Mouse (Mus musculus): Measurements from ENCODE around the gene C1galt1. TPM values are rescaled to one million over a fixed set of nuclear protein-coding genes. Genes with fewer than 3 reads are reported as not detected.
A peak's percentile ranks its signal among the peaks of the same experiment; 100 is the strongest.

Gene C1galt1
- polyA plus RNA-seq, 1 experiment, result 11.5 TPM

DNA sequence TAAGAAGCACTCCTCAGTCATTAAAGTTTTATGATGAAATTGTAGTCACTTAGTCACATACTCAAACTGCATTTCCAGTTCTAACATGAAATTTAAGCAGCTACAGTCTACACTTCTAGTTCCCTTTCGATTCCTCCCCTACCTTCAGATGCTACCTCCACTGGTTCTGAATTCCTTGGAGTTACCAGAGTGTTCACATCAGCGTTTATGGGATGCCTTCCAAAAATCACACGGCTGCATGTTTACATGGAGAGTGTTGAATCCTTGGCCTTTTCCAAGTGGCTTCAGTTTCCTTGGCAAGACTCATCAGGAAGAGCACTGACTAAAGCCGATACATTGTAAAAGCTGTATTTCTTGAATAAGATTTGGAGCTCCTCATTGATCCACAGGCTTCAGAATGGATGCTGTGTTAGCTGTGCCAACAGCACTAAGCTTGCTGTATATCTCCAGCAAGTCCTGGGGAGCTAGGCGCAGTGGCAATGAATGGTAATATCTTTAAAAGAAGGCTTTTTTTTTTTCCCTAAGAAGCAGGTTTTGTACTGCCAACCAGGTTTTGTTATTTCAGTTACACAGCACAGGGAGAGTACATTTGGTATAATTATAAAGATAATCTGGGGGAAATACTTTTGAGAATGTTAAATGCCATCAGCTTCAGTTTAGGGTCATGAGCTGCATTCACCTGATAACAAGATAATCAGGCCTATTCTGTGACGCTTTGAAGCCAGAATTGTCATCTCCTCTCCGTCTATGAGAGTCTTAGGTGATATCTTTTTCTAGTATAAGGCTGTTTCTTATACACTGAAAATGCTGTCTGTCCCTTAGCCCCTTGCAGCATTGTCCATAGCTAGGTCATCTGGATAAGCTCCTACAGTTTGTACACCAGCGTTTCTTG lies 13.0 kb downstream of the C1galt1 start:
- DNase-seq (ENCODE audit: extremely low spot score in 1 of 2, low spot score in 1 of 2), result no peak

DNA sequence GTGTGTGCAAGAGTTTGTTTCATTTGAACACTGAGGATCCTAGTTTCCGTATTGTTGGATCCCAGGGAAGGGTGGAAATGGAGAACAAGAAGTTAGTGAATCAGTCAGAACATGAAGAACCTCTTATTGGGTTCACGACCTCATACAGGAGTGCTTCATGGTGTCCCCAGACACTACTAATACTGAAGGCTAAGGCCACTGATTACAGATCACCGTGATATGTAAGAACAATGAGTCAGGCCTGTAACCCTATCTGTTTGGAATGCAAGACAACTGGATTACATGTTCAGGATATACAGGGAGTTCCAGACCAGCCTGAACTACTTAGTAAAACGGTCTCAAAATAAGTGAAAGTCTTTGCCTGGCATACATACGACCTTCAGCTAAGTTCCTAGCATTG lies 13.9 kb downstream of the C1galt1 start:
- DNase-seq (ENCODE audit: extremely low spot score in 1 of 2, low spot score in 1 of 2), result no peak

DNA sequence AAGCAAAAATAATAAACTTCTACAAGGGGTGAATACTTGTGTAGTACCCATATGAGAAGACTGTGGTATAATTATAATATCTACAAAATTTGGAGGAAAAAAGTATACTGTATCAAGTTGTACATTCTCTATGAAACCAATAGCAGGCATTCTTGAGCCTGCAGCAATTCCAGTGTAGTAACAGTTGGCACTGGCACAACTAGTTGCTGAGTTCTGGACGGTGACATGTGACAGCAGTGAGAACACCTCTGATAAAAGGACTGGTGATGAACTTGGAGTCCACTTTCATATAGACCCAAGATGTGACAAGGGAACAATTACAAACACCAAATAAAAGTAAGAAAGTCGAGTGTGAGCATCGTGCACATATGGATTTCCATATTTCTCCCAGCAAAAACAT lies 14.5 kb downstream of the C1galt1 start:
- no peak for DNase-seq (ENCODE audit: extremely low spot score in 1 of 2, low spot score in 1 of 2)

DNA sequence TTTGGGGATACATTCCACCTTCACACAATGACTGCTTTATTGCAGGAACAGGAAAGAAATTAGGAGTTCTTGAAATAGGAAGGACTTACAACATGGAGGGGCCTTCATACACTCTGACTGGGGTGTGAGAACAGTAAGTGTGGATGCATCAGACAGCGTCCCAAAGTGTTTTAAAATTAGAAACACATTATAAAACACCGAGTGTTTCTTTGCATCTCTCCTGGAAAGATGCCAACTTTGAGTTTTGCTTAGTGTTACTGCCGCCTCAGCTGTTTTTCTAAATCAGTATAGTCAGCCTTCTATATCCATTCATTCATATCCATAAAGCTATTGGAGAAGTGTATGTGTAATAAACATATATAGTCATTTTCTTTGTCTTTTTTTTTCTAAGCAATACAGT lies 16.4 kb downstream of the C1galt1 start:
- DNase-seq (ENCODE audit: extremely low spot score in 1 of 2, low spot score in 1 of 2), result peak in 1 of 2 experiments; percentile 59

DNA sequence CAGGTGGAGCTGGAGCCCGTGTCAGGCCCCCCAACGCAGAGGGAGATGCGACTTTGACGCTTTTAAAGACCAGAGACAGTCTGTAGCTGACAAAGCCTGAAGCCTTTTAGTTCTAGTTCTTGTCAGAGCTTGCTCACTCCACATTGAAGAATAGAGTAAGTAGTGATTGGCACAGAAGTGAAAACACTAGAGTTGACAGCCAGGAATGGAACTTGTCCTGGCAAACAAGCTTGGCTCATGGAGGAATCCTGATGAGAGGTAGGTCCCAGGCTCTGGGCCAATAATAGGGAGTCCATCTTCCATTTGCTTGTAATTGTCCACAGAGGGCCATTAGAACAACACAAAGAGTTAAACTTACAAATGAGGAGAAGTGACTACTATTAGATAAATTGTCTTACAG lies 18.7 kb downstream of the C1galt1 start:
- DNase-seq (ENCODE audit: extremely low spot score in 1 of 2, low spot score in 1 of 2), result no peak

DNA sequence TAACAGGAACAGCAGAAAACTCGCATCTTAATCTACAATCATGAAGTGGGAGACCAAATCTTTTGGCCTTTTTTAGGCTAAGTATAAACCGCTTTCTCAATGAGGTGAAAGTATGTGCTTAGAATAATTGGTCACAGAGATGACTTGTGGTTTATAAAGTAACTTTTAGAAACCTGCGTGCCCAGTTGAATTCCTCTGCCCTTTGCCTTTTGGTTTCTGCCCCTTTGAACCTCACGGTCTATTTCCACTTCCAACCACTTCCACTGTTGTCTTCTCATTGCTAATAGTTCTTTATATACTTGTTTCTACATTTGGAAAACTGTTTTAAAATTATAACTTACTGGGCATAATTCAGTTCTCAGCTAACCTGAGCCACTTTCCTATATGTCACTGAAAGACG lies 32.2 kb downstream of the C1galt1 start:
- no peak for DNase-seq (ENCODE audit: extremely low spot score in 1 of 2, low spot score in 1 of 2)

DNA sequence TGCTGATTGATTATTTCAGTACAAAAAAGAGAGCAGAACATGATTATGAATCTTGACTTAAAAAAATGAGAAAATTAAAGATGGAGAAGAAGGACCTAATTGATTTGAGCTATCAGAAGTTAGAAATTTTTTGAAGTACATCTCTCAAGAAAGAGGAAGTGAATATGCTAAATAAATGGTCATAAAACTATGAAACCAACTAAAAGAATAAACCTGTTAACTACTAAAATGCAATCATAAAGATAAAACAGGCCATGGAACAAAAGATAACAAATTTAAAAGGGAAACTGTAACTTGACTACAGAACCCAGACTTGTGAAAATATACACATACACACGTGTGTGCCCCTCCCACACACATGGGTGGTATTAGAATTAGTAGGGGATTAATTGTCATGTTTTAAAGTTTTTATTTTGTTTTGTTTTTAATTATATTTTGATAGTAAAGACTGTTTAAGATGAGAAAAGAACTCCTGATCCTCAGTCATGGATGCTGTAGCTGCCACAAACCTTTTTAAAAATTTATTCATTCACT lies 37.0 kb downstream of the C1galt1 start:
- DNase-seq (ENCODE audit: extremely low spot score in 1 of 2, low spot score in 1 of 2), result no peak

DNA sequence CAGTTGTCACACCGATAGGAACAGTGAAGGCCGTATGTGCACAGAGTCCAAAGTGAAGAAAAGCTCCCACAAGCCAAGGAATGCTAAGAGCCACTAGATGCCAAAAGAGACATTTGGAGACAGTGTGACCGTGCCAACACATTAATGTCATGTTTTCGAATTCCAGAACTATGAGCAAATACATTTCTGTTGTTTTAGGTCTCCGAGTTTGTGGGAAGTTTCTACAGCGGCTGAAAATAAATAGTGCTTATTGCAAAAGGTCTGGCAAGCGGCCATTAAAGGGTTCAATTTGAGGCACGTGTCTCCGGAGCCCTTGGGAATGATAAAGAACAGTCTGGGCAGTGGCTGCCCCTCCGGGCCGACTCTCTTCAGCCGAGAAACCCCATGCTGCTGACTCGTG lies 37.9 kb downstream of the C1galt1 start:
- no peak for DNase-seq (ENCODE audit: extremely low spot score in 1 of 2, low spot score in 1 of 2)

DNA sequence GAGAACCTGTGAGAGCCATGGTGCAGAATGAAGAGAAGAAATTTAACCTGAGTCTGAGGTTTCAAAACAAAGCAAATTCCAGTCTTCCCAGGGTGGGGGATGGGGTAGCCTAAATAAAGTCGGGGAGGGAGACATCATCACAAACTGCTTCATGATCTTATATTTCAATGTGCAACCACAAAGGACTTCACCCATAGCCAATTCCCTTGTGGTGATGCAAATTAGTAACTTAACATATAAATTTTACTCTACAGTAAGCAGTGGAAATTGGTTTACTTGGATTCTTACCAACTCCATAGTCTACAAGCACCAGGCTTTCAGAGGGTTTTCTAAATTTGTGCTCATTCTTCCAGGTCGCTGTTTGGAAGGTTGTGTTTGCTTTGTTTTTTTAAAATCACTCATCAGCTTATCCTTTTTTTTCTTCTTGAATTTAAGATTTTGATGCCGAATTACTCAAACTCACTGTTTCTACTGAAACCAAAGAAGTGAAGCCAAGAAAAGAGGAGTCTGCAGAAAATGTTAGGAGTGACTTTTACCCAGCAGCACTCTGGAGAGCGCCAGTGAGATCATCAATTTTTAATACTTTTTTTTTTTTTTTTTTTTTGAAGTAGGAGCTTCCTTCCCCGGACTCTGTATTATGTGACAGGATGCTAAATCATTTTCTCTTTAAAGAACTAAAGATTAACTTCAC lies 41.5 kb downstream of the C1galt1 start:
- no peak for DNase-seq (ENCODE audit: extremely low spot score in 1 of 2, low spot score in 1 of 2)

DNA sequence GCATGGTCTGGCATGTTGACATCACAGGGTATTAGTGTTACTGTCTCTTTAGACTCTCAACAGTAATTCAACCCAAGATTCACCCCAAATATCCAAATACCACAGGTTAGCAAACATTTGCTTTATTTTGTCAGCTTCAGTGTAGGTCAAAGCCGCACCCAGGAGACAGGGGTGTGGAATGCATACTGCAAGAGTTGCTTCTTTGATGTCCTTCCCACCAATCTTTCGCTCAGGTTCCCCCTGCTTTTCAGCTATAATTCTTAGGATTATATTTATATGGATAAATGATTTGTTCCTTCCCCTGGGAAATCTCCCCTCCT lies 42.0 kb downstream of the C1galt1 start:
- no peak for DNase-seq (ENCODE audit: extremely low spot score in 1 of 2, low spot score in 1 of 2)

DNA sequence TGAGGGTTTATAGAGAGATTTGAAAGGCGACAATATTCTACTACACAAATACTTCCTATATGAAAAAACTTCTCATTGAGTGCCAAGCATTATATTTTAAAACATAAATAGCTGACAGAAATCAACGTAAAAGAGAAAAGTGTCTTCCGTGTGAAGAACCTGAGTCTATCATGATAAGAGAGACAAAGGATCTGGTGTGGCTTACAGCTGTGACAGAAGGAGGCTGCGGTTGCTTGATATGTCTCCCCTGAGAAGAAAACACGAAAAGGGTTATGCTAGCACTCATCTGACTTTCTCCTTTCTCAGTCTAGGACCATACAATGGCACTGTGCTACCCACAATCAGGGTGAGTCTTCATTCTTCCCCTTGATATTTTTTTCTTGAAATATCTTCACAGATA lies 51.7 kb downstream of the C1galt1 start:
- DNase-seq (ENCODE audit: extremely low spot score in 1 of 2, low spot score in 1 of 2), result no peak

DNA sequence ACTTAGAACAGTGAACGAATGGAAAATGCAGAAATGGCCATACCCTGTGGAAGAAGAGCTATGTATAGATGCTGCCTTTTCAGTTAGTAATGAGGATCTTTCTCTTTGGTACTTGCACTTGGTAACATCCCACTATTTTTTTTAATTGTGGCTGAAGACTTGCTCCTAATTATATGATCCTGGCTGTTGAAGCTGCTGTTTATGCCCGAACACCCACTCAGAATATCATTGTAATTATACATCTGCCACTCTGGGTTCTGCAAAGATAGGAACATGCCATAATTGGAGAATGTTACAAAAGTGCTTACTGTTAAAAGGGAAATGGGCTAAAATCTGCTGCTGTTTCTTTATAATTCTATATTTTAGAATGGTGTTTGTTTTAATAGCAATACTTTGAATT lies 67.4 kb downstream of the C1galt1 start:
- DNase-seq (ENCODE audit: extremely low spot score in 1 of 2, low spot score in 1 of 2), result peak in 1 of 2 experiments; percentile 9

Other genes with a start within 250 kb of the C1galt1 start
- 66.7 and 73.1 TPM in 2 replicates for gene Asns, start 151.6 kb upstream of the C1galt1 start, polyA plus RNA-seq (2012; rRNA removed)